Mouse (Mus musculus) lung, embryonic 14.5 days (tissue): Measurements from ENCODE around the gene Lcn2. TPM values are rescaled to one million over a fixed set of nuclear protein-coding genes. Genes with fewer than 3 reads are reported as not detected.

Experiments
- ATAC-seq: fragments of 200-750 bp; cut with Nextera tagmentation; 2 replicates; pipeline ENCODE4 v1.8.0; 2017; ENCODE audit warnings: mild to moderate bottlenecking, moderate TSS enrichment, moderate library complexity; ENCODE audit not compliant: insufficient read depth
- DNase-seq: peaks from one replicate; pipeline ENCODE4 v3.0.0-alpha.2; 2015
- H3K27ac ChIP-seq: fragments of 300-500 bp; sonication (generic); 2 replicates; pipeline ENCODE4 v1.5.1; 2014; ENCODE audit warnings: low read depth, mild to moderate bottlenecking, moderate library complexity
- H3K27me3 ChIP-seq: fragments of 300-500 bp; sonication (generic); 2 replicates; pipeline ENCODE4 v1.6.1; 2014; ENCODE audit warnings: low read length, control low read depth; ENCODE audit not compliant: insufficient read depth
- H3K36me3 ChIP-seq: fragments of 300-500 bp; sonication (generic); 2 replicates; pipeline ENCODE4 v1.6.1; 2014; ENCODE audit warnings: control low read depth; ENCODE audit not compliant: insufficient read depth
- H3K4me1 ChIP-seq: fragments of 300-500 bp; sonication (generic); 2 replicates; pipeline ENCODE4 v1.6.1; 2014; ENCODE audit warnings: antibody characterized with exemption, control low read depth; ENCODE audit not compliant: insufficient read depth
- H3K4me2 ChIP-seq: fragments of 300-500 bp; sonication (generic); 2 replicates; pipeline ENCODE4 v1.6.1; 2014; ENCODE audit warnings: mild to moderate bottlenecking
- H3K4me3 ChIP-seq: fragments of 300-500 bp; sonication (generic); 2 replicates; pipeline ENCODE4 v1.5.1; 2014; ENCODE audit warnings: low read depth, low read length
- H3K9ac ChIP-seq: fragments of 300-500 bp; sonication (generic); 2 replicates; pipeline ENCODE4 v1.6.1; 2014
- H3K9me3 ChIP-seq: fragments of 300-500 bp; sonication (generic); 2 replicates; pipeline ENCODE4 v1.6.1; 2016; ENCODE audit warnings: low read depth, low read length, control low read depth
- CTCF ChIP-seq: IDR thresholded peaks from 2 replicates; pipeline ENCODE4 v1.5.1; 2016; ENCODE audit warnings: antibody characterized with exemption, low read depth
- WGBS: fragments of 180-500 bp; shearing (Covaris S2); extraction: QIAGEN DNeasy Blood & Tissue Kit; methylation state at CpG from one replicate; pipeline ENCODE4 v1.1.7; 2014; 5-methylcytosine and 5-hydroxymethylcytosine counted together
- polyA plus RNA-seq: library from polyadenylated mRNA; unstranded; fragments of >200 nt; fragmentation: Nextera tagmentation; extraction: Ambion mirVana; gene quantifications from 2 replicates; pipeline ENCODE4 v1.2.1, GENCODE M21; 2014

Gene Lcn2
- polyA plus RNA-seq, 1 experiment from 2014 or later = not detected

GRCm38 (mm10) chr2:32381775-32382223 lies 6.3 kb downstream of the Lcn2 start, which contains the start of gene 1110008P14Rik:
Gene 1110008P14Rik (minus strand): TSS chr2:32381938.
- no peaks in the 10 kb centered on the region for H3K9me3 ChIP-seq
- peak; percentile 89 for ATAC-seq
- no peak within 1 kb of the TSS for H3K27ac ChIP-seq

DNA sequence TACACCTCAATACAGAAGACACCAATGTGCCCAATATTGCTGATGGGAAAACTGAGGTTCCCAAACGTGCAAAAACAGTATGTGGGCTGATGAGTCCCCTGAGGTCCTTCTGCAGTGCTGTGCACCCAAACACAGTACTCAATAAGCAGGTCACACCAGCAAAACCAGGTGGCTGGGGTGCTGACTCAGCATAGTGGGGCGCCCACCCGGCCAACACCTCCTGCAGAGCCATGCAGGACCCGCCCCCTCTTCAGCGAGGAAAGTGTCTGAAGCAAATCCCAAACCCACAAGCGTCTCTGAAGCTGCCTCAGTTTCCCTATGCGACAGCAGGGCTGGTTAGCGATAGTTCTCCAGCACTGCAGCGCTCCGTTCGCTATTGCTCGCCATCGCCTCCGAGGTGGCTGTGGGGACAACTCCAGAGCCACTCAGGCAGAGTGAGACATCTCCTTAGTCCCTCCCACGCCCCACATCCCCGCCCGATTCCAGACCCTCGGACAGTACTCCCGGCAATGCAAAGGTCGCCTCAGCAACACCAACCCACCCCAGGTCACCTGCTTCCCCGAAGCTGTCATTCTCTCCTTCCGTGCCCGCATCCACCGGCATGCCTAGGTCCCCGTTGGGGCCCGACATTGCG lies 6.8 kb downstream of the Lcn2 start:
- ATAC-seq = peak; percentile 76

More at GRCm38 (mm10) chr2:32381775-32382223, 6.3 kb downstream of the Lcn2 start, which contains the start of gene 1110008P14Rik:
- WGBS = under 1% methylated on average over 40 of the region's 47 CpGs
- peaks cover 30% of the 10 kb centered on the region for H3K36me3 ChIP-seq
- no peak for TF ChIP-seq CTCF
- peak within 1 kb of the TSS; percentile 66 for H3K4me3 ChIP-seq
- H3K4me1 ChIP-seq = no peaks in the 10 kb centered on the region
- peak within 1 kb of the TSS; percentile 97 for H3K4me2 ChIP-seq
- peak; percentile 98 for DNase-seq
- peak within 1 kb of the TSS; percentile 59 for H3K9ac ChIP-seq
- no peaks in the 10 kb centered on the region for H3K27me3 ChIP-seq

DNA sequence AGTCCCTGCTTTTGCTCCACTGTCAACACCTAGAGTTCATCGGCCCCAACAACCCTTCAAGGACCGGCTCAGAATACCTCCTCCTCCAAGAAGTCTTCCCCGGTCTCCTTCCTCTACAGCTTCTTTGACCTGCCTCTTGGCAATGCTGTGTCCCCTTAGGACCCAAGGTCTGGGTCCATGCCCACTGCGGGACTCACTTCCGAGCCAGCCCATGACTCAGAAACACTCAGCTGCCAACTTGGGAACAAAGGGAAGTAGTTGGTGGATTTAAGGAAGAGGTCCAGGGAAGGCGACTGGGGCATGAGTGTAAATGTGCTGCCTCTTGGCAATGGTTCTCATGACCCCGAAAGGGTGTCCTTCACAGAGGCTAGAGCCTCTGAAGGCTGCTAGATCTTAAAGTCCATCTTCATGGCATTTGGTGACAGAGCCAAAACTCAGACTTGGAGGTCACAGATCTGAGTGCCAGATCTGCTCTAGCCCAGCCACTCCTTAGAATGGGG lies 8.0 kb downstream of the Lcn2 start:
- H3K4me2 ChIP-seq = no peak overlapping the region
- no peaks in the 10 kb centered on the region for H3K4me1 ChIP-seq
- H3K4me3 ChIP-seq = no peak overlapping the region
- H3K9ac ChIP-seq = no peak overlapping the region
- 94% methylated on average over 7 of the region's 7 CpGs for WGBS
- H3K36me3 ChIP-seq = peaks cover 48% of the 10 kb centered on the region
- no peak for ATAC-seq
- no peak for TF ChIP-seq CTCF
- no peak overlapping the region for H3K27ac ChIP-seq
- no peak for DNase-seq
- no peaks in the 10 kb centered on the region for H3K9me3 ChIP-seq
- H3K27me3 ChIP-seq = no peaks in the 10 kb centered on the region

More for the DNA sequence above, 6.8 kb downstream of the Lcn2 start:
- 1% methylated on average over 27 of the region's 27 CpGs for WGBS
- Histone ChIP-seq H3K36me3 (peaks cover 36% of the 10 kb centered on the region), H3K27ac (no peak overlapping the region), H3K4me2 (peak overlapping the region; percentile 97), H3K9me3 (no peaks in the 10 kb centered on the region), H3K9ac (peak overlapping the region; percentile 59), H3K4me1 (no peaks in the 10 kb centered on the region), H3K27me3 (no peaks in the 10 kb centered on the region), H3K4me3 (peak overlapping the region; percentile 66)
- peak; percentile 60 for DNase-seq
- TF ChIP-seq CTCF = no peak

DNA sequence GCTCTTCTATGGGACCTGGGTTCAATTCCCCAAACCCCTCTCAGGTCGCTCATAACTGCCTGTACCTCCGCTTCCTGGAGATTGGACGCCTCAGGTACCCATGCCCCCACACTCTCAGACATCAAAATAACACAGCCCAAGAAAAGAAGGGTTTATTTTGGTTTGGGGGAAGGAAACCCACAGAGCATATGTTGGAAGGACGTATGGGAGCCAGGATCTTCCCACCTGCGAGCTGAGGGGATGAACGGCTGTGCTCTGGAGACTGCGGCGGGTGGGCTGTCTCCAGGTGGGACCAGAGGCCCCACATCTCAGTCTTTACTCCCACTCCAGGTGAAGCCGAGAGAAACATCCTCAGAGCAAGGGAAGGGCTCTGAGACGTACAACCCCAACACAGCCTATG lies 11.1 kb downstream of the Lcn2 start:
- H3K4me3 ChIP-seq = no peak overlapping the region
- no peaks in the 10 kb centered on the region for H3K9me3 ChIP-seq
- DNase-seq (no peak), ATAC-seq (no peak)
- H3K27me3 ChIP-seq = no peaks in the 10 kb centered on the region
- H3K4me1 ChIP-seq = no peaks in the 10 kb centered on the region
- H3K4me2 ChIP-seq = no peak overlapping the region
- H3K27ac ChIP-seq = no peak overlapping the region
- H3K36me3 ChIP-seq = peaks cover 72% of the 10 kb centered on the region
- TF ChIP-seq CTCF = no peak
- WGBS = 89% methylated on average over 10 of the region's 10 CpGs
- no peak overlapping the region for H3K9ac ChIP-seq

DNA sequence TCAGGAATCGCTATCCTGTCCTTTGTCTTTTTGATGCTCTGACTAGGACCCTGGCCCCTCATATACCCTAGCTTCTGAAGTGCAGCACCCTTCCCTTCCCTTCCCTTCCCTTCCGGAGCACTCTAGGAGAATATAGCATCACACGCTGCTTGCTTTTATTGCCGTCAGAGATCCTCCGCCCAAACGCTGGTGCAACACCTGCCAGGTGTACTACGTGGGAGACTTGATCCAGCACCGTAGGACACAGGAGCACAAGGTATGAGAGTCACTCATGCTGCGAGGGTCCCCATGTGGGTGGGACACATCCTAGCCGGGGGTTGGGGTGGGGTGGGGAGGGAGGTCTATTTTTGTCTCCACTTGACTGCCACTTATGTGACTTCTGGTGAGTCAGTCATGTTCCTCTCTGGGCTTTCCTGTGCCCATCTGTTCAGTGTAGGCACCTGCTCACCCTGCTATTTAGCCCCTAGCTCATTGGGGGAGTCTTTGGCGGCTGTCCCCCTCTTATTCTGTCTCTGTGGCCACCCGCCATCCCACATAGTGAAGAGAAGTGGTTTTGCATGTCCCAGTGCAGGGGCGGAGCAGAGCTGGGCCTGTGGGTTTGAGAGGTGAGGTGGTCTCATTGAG lies 12.6 kb downstream of the Lcn2 start:
- H3K36me3 ChIP-seq = peaks cover 87% of the 10 kb centered on the region
- ATAC-seq (no peak), DNase-seq (no peak)
- H3K27me3 ChIP-seq = no peaks in the 10 kb centered on the region
- no peaks in the 10 kb centered on the region for H3K4me1 ChIP-seq
- WGBS = 85% methylated on average over 13 of the region's 13 CpGs
- no peak overlapping the region for H3K9ac ChIP-seq
- H3K27ac ChIP-seq = no peak overlapping the region
- no peak overlapping the region for H3K4me3 ChIP-seq
- H3K9me3 ChIP-seq = no peaks in the 10 kb centered on the region
- TF ChIP-seq CTCF = no peak
- H3K4me2 ChIP-seq = no peak overlapping the region

DNA sequence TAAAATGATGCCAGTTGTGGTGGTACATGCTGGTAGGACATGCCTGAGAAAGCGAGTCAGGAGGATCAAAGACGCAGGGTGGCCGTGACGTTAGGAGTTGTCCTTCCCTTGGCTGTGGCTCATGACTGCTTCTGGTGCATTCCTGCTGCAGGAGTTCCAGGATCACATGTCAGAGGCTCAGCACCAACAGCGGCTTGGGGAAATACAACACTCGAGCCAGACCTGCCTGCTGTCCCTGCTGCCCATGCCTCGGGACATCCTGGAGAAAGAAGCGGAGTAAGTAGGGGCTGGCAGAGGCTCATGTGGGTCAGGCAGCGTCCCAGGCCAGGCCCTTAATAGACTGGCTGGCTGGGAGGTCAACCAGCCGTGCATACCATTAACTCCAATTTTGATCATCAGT lies 13.9 kb downstream of the Lcn2 start:
- Histone ChIP-seq H3K36me3 (peaks cover 92% of the 10 kb centered on the region), H3K4me1 (no peaks in the 10 kb centered on the region), H3K9me3 (no peaks in the 10 kb centered on the region), H3K27ac (no peak overlapping the region), H3K4me3 (no peak overlapping the region), H3K27me3 (no peaks in the 10 kb centered on the region), H3K9ac (no peak overlapping the region), H3K4me2 (no peak overlapping the region)
- ATAC-seq = no peak
- 90% methylated on average over 10 of the region's 10 CpGs for WGBS
- TF ChIP-seq CTCF = no peak
- no peak for DNase-seq

GRCm38 (mm10) chr2:32367315-32367714 lies 20.7 kb downstream of the Lcn2 start:
- peaks cover 61% of the 10 kb centered on the region for H3K36me3 ChIP-seq
- DNase-seq (no peak), ATAC-seq (no peak)
- H3K4me1 ChIP-seq = no peaks in the 10 kb centered on the region; the same call in 1 of the 2 replicates
- H3K4me3 ChIP-seq = no peak overlapping the region
- 93% methylated on average over 5 of the region's 5 CpGs for WGBS
- H3K27me3 ChIP-seq = no peaks in the 10 kb centered on the region
- H3K9me3 ChIP-seq = no peaks in the 10 kb centered on the region
- H3K27ac ChIP-seq = no peak overlapping the region
- no peak for TF ChIP-seq CTCF
- no peak overlapping the region for H3K4me2 ChIP-seq
- no peak overlapping the region for H3K9ac ChIP-seq
